Mouse (Mus musculus) stomach, postnatal 0 days (tissue): ENCODE measurements at regions not wholly inside any gene's neighbourhood (a gene's known extent, or its start where the extent isn't known, plus 50 kb on each side); places are given as distances from the start of the nearest gene placed in this dataset.

ENCODE experiments used
- CTCF ChIP-seq: IDR thresholded peaks from 2 replicates; pipeline ENCODE4 v1.5.1; 2016; ENCODE audit warnings: antibody characterized with exemption, low read depth, mild to moderate bottlenecking, moderate library complexity
- EP300 ChIP-seq: optimal IDR thresholded peaks from 2 replicates; pipeline ENCODE3; 2016; ENCODE audit warnings: antibody characterized with exemption

DNA sequence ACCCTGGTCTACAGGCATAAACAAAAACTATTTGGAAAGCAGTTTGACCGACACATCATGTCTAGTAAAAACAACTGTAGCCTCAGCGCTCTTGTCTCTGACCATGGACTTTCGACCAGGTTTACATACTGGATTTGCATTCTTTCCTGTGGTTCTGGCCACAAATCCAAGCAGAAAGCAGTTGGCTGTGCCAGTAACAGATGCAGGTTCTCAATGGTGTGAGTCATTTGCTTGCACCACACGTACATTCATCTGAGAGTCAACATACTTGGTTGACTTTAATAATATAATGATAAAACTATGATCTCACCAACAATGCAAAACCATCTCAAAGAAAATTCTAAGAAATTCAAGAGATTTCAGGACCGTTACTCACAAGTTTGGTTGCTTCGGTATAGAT lies 207.1 kb downstream of the Efnb2 start:
- TF ChIP-seq CTCF (no peak), EP300 (no peak)
